Mouse (Mus musculus): ENCODE measurements at regions not wholly inside any gene's neighbourhood (a gene's known extent, or its start where the extent isn't known, plus 50 kb on each side); places are given as distances from the start of the nearest gene placed in this dataset.

DNA sequence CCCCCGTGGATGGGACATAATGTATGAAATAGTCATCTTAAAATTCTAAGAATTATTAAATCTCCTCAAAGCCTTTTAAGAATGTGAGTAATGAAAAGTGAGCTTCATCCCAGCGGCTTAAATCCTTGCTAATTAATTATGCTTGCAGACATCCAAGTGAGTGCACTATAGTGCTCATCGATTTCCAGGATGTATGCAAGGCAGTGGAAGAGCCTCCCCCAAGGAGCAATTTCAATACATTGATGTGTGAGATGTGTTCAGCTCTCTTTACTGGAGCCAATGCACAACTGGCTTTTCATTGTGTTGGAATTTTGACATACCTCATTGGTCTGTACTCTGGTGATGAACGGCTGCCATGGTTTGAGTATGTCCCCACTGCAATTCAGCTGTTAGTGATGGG lies 231.6 kb downstream of the Med10 start:
- TF ChIP-seq POLR2A (IDR thresholded peaks at IDR 0.05; ENCODE audit: control insufficient read depth, extremely low read depth, insufficient read depth, low read length, poor library complexity): no peak
- no peak for TF ChIP-seq CTCF (IDR thresholded peaks at IDR 0.05; ENCODE audit: borderline replicate concordance, control insufficient read depth, extremely low read depth, insufficient read depth, low read length, poor library complexity)
